Mouse (Mus musculus) spleen, postnatal 4 days (tissue): ENCODE results near the gene Gpr174.
A peak's percentile ranks its signal among the peaks of the same experiment; 100 is the strongest.
"Not testable (repeated sequence)": the region's sequence is repeated elsewhere in the genome, so short reads cannot be mapped to it uniquely, and the experiment has no call there.

Experiments
- DNase-seq, 2 experiments: peaks; one replicate each; pipeline ENCODE4 v3.0.0; 2022; ENCODE audit warnings: low spot score in 2 of 2

The Gpr174 gene

DNA sequence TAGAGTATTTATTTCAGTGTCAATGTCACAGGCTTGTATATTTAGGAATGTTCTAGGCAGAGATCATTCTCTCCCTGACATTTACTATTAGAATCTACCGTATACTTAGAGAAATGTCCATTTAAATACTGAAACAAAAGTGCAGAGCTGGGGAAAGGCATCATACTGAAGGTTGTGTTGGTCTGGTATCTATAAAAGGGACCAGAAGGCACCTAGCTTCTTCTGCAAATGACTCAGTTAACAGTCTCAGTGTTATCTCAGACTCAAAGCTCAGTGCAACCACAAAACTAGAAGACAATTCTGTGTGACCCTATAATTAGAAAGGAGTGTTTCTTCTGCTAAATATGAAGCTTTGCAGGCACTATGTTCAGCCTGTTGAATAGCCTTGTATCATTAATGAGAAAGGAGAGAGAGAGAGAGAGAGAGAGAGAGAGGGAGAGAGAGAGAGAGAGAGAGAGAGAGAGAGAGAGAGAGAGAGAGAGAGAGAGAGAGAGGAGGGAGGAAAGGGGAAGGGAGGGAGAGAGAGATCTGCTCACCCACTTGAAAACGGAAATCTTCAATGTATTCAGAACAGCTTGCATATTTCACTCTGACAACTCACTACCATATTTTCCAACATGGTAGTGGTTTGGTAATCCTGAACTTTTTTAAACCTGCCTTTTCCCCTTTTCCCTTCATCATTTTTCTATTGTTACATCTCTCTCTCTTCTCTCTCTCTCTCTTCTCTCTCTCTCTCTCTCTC is at the start of gene Gpr174:
Gene Gpr174, plus strand, starts transcription at position 393 of the 742 bp plus-strand sequence.
- DNase-seq: no peak

DNA sequence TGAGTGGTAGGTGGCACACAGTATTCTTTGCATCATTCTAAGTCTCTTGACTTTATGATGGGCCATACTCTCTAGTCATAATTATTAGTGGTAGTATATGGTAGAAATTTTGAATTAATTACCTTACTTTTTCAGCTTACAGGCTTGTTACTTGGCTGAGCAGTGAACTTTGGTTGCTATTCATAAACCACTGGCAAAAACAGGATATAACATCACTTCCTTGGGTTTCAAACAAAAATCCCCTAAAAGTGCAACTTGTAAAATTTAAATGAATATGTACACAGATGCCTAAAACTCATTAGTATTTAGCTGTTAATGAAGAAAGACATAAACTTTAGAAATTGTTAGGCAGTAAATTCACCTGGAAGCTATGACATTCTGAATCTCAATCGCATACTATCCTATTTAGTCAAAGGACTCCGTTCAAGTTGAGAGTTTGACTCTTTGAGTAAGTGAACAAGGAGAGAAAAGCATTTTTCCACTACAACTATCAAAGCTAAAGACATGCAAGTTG is 38.0 kb upstream of the Gpr174 start:
- DNase-seq: no peak

DNA sequence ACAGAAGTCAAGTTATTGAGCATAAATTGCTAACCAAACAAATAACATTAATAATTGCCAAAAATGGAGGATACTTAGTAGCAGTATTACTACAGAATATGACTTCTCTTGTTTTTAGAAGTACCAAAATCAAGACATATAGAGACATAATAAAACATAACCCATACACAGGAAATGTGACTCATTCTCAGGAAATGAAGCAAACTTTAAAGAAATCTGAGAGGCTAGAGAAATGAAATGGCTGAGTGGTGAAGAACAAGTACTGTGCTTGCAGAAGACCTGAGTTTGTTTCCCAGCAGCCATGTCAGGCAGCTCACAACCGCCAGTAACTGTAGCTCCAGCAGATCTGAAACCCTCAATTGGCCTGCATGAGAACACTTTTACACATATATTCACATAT is 30.8 kb upstream of the Gpr174 start:
- DNase-seq: no peak

DNA sequence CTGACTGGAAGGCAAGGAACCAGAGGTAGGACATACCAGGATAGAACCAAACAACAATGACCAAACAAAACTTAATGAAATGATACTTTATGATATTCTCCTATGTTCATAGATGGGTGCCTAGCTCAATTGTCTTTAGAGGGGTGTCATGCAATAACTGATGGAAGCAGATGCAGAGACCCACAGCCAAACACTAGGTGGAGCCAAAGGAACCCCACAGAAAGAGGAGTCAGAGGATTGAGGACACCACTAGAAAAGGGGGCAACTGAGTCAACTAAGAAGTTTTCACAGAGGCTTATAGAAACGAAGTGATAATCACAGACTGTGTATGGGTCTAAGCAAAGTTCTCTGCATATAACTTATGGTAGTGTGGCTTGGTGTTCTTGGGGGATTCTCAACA is 24.5 kb upstream of the Gpr174 start:
- DNase-seq: no peak

DNA sequence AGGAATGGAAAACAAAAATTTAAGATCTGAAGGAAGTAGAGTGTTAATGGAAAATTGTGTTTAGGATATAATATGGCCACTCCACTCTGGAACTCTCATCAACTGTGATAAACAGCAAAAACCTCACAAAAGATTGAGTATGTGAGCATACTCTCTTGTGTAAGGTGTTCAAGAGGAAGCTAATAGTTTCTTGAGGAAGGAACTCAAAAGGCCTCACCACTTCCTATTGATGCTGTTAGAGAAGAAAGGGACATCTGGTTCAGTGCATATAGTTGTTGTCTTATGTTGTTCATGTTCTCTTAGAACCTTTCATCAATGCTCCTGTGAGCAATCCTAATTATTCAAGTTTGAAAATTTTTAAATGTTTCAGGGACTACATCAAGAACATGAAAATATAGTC is 21.0 kb upstream of the Gpr174 start:
- no peak for DNase-seq

DNA sequence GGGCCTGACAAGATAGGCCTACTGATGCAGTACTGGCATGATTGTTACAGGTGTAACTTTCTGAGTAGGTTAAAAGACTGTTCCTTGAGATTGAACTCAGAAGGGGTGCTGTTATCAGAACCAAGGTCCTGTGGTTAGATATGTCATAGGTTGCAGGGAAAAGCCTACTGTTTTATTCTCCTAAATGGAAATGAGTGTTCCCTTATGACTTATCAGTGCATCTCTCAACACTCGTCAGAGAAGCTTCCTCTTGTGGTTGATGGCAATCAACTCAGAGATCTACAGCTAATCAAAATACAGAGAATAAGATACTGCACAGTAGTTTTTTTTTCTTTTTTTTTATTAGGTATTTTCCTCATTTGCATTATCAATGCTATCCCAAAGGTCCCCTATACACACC is 19.2 kb upstream of the Gpr174 start:
- no peak for DNase-seq

DNA sequence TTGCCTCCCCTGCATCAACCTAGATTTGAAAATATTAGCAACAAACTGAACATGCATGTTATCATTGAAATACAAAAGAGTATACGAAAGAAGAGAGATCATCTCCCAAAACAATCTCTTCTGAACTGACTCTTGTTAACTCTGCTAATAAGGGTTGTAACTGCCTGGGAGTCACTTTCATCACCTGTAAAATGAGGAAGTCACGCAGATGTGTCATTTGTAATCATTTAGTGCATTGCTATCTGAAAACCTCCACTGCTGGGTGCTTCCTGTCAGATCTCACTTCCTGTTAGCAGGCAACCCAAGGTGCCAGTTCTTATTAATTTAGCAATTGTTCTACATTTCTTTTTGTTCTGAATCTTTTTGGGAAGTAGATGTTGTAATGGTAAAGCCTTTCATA is 5.3 kb upstream of the Gpr174 start:
- peak in 1 of 2 experiments; percentile 12 for DNase-seq

DNA sequence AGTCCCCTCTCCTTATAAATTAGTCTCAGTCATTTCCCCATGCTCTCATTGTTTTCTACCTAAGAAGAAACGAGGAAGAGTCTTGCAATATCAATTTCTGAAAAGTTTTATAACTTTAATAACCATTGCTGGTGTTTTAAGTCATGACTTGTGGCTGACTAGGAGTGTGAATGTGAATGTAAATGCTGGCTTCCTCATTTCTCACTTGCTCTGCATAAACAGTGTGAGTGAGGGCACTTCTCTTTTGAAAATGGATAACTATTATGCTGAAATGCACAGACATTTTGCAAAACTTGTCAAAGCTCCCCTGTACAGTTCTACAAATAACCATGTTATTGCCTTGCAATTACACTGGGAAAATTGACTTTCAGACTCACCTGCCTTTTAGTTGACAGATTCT is 8.9 kb downstream of the Gpr174 start:
- no peak for DNase-seq

DNA sequence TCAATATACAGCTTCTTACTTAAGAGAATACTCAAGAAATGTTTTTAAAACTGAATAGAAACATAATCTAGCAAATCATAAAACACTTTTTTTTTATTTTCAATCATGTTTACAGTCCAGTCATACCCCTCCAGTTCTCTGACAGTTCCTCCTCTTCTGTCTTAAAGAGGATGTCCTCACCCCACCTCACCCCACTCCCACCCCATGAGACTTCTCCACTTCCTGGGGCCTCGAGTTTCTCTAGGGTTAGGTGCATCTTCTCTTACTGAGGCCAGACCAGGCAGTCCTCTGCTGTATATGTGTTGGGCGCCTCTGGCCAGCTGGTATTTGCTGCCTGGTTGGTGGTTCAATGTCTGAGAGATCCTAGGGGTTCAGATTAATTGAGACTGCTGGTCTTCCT is 21.9 kb downstream of the Gpr174 start:
- DNase-seq: no peak

DNA sequence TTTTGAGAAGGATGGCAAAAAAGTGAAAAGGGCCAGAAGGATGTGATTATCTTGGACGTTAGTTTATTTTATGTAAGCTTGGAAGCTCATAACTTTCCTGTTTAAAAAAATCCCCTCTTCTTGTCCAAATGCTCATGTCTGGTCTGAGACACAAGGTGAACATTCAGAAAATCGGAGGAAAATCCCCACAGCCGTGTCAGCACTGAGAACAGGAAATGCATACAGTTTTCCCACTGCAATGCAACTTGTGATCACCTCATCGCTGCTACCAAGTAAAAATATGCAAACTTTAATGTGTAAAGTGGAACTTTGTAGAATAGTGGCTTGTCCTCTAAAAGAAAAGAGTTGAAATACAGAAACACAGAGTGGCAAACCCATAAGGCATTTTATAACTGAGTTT is 28.5 kb downstream of the Gpr174 start:
- DNase-seq: no peak

DNA sequence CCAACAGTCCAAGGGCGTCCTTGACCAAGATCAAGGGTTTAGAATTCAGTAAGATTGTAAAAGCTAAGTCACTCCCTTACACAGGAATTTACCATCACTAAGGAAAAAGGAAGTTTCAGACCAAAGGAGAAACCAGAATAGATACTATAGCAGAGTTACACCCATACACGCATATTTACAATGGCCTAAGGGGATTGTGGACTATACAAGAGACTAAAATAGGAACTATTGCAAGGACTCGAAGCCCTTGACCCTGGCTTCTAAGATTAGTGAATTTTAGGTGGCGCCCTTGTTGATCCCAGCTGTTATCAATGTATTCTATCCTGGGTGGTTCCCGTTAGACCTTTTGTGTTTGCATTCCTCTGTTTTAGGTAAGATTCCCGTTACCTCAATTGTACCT is 42.2 kb downstream of the Gpr174 start:
- DNase-seq: not testable (repeated sequence)

DNA sequence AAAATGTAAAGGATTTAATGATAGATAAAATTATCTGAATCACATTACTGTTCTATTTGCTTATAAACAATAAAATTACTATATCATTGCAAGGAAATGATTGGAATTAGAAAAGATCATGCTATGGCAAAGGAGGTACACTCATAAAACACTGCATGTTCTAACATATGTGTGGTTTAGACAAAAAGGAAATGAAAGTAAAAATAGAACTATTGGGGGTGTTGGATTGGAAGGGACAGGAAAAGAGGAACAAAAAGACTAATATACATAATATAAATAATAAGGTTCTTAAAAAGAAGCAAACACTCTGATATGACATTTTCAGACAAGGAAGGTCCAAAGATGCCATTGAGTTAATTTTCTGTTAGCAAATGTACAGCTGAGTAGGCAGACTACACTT is 43.1 kb downstream of the Gpr174 start:
- no peak for DNase-seq

DNA sequence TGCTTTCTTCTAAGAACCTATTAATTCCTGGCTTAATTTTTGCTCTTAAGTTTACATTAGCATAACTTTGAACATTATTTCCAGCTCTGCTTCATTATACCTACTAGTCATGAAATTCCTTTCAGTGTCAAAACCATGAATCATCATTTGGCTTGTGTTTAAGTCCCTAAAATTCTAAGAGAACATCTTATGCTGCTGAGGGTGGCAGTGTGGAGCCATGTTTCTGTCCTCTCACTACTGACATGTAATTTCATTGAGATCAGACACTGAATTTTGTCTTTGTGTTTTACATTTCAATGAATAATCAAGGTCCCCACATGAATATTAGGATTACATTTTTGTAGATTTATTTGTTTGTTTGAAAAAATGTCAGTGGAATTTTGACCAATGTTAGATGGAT is 50.8 kb downstream of the Gpr174 start:
- DNase-seq: no peak

DNA sequence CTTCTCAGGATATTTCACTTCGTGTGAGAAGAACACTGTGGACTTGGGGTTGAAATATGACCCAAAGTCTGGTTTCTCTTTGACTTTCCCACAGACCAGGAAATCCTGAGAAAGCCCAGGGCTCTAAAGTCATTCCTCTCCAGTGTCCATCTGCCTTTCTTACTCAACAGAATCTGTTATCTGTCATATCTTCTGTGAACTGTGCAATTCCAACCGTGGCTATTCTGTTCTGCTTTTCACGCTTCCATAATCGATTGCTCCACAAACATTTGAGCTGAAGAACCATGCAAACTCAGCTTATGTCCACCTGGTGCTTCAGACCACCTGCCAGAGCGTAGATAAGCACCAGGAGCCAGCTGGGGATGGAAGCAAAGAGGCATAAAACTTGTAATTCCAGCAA is 56.9 kb downstream of the Gpr174 start:
- no peak for DNase-seq

DNA sequence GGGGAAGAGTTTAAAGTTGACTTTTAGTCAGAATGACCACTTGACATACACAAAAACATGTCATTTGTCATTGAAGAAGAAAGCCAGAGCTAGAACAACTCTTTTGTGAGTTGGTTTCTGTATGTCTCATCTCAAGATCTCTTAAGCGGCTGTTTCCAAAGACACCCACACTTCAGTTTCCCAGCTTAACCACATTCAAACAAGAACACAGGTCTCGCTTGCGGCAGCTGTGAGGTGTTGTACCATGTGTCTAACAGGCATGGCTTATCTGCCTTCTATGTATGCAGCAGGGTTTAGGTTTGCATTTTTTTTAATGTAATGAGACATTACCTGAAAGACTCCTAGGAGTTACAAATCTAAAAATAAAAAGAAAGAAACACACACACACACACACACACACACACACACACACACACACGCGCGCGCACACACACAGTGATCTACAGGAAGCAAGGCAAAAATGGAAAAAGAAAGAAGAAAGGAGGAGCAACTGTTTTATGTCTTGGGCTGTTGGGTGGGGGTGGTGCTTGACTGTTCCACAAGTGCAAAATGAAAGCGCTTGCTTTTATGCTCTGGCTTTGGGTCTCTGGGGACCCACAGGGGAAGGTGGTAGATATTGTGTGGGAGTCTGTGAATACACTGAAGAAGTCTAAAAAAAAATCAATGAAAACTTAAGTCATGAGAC is 70.2 kb downstream of the Gpr174 start:
- peak in 1 of 2 experiments; percentile 23 for DNase-seq

DNA sequence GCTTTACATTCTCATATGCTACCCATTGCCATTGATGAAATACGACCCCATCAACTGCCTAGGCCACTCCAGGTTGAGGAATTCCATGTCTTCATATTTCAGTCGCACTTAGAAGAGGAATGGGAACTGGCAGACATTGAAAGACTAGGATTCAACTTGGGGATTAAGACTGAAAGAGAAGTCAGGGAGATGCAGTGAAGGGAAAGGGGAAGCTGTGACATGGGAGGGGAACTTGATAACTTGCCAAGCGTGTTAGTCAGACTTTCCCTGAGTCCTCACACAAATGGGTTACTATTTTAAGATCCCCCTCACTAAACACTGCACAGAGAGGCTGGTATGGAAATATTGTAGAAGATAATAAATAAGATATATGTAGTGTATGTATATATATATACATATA is 74.2 kb downstream of the Gpr174 start:
- no peak for DNase-seq

DNA sequence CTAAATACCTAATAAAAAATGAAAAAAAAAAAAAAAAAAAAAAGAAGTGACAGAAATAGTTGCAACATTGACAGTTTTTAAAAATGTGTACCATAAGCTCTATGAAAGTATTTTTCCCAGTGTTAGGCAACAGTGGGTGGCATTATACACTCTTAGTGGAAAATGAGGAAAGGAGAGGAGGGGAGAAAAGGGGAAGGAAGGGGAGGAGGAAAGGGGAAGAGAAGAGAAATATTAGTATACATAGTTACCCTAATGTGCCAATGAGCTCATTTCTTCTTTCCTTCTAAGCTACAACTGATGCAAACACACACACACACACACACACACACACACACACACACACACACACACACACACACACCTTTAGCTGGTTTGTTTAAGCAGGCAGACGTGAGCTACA is 80.9 kb downstream of the Gpr174 start:
- DNase-seq: no peak

DNA sequence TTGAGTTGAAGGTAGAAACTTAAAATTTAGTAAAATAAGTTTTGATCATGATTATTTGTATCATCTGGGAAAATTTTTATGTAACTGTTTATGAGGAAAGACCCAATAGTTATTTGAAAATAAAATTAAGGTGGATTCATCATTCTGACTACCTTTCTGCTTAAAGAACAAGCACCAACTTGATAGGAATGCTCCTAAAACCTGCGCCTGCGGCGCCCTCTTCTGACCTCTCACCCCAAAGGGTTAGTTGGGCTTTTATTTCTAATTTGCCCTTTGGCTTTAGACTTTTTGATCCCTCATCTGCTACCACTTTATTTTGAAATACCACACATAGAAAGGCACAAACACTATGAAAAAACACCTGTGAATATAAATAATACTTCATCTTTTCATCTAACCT is 86.3 kb downstream of the Gpr174 start:
- peak; percentile 35 to 63 for DNase-seq
